Mouse (Mus musculus) ES-CJ7 (cell line): ENCODE measurements at regions not wholly inside any gene's neighbourhood (a gene's known extent, or its start where the extent isn't known, plus 50 kb on each side); places are given as distances from the start of the nearest gene placed in this dataset.

Source experiments
- DNase-seq: peaks from one replicate; pipeline ENCODE4 v3.0.0; 2011; ENCODE audit warnings: low read depth, low spot score

DNA sequence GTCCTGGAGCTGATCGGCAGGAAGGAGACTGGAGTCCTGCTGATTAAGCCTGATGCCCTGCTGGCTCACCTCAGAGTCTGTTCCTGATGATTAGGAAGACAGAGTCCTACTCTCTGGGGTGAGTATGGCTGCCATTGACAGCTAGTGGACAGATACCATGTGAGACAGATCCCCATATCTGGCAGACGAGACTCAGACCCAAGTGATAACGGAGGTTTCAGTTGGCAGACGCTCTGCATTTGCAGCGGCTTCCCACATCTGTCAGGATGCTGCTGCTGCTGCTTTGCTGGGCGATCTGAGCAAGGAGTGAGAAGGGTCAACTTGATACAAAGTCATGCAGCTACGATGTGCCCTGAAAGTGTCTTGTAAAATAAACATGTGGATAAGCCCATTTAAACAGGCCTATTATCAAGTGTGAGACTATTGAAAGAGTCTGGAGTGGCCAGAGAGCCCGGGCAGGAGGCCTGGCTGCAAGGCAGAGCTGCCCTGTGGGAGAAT lies 98.1 kb upstream of the Cops8 start:
- no peak for DNase-seq

- no peak for DNase-seq
These were observed 97.2 kb upstream of the Cops8 start for GRCm38 (mm10) chr1:90505599-90505998.

DNA sequence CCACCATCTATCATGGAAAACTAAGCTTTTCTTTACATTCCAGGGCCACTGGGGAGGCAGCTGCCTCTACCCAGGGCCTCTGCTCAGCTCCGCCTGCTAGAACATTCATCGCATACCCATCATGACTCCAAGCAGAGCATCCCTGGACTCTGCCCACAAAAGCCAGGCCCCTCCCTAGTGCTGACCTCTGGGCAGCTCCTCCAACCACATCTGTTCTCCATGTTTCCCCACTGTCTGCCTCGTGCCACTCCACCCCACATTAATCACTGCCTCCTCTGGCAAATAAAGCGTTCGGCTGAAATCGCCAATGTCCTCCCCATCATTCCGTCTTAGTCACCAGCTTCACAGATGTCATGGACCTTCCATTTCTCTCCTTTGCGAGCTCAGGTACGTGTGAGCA lies 96.2 kb upstream of the Cops8 start:
- DNase-seq, result no peak

DNA sequence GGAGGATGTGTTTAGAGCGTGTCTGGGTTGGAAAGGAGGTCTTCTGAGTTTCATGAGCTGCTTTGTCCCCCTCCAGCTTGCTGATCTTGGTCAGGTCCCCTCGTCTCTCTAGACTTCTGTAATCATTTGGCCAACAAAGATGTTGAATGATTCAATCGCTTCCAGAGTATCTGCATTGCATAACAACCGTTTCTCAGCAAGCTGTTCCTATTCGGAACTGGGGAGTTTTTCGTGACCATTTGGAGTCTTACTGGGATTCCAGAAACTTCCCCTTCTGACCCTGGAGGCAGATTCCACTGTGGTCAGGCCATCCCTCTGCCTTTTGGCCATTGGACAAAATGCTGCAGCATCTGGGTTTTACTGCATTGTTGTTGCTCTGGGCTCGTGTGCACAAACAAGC lies 93.4 kb upstream of the Cops8 start:
- no peak for DNase-seq

DNA sequence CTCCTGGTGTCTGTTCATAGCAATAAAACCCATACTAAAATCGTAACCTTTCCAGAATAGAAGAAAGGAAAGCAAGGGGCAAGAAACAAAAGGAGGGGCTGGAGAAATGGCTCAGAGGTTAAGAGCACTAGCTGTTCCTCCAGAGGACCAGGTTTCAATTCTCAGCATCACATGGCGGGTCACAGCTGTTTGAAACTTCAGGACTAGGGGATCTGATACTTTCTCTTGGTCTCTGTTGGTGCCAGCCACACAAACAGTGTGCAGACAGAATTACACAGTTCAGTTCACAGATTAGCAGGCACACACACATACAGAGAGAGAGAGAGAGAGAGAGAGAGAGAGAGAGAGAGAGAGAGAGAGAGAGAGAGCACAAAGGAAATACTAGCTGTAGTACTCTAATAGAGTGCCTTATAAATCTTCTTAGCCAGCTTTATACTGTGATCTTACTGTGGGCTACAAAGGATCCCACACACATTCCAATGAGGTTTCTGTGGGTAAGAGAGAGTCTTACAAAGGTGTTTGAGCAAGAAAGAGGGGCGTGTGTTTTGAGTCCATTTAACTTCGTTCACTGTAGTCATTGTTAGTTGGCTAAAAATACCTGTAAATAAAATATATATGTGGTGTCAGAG lies 89.2 kb upstream of the Cops8 start:
- no peak for DNase-seq

DNA sequence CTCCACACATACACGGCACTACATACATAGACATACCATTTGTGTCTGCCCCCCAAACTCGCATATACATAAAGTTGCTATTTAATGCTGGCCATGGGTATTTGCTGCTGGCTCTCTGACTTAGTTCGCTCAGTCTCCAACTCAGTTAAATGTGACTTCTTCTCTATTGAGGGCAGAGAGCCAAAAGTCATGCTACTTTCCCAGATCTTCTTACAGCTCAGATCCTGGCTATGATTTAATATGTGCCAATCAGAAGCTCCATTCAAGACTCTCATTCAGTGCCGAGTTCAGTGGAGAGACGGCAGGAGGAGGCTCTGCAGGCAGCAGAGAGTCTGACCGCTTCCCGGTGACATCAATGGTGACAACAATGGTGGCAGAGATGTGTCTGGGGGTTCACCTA lies 88.6 kb upstream of the Cops8 start:
- no peak for DNase-seq

GRCm38 (mm10) chr1:90518584-90519265 lies 84.1 kb upstream of the Cops8 start:
- DNase-seq, result peak; percentile 44

DNA sequence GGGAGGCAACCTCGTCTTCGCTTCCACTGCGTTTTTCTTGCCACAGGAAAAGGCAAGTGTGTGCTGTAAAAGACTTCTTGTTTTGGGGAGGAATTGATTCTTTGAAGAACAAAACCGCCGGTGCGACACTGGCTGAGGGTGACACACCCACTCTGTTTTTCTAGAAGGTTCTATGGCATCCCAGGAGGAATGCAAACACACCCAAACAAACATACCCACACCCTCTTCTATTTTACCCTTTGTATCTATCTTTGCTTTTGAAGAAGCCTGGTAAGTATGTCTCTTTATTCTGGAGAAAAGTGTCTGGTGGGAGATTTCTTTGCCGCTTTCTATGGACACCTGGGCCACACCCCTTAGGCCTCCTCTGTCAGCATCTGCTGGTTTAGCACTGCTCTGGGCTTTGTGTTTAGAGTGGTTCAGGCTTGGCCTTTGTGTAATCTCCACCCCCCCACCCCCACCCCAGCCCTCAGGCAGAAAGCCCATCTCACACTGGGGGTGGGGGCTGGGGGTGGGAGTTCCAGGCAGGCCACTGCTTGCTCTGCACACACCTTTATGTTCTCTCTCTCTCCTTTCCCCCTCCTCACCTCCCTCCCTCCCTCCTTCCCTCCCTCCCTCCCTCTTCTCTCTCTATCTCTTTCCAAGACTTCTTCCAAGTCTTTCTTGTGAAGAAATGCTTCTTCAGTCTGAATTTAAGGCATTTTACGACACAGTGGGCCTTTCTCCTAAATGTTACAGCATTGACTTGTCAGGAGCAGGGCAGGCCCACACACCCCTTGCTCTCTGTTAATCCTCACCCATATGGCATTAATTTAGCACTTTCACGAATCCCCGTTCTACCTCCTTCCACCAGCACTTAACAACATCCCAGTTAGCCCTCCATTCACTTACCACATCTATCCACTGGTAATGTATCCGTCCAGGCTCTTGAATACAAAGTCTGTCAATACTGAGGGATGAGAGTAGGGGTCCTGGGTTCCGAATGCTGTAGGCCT lies 83.2 kb upstream of the Cops8 start:
- DNase-seq, result peak; percentile 80

GRCm38 (mm10) chr1:90522294-90522693 lies 80.5 kb upstream of the Cops8 start:
- DNase-seq, result no peak

DNA sequence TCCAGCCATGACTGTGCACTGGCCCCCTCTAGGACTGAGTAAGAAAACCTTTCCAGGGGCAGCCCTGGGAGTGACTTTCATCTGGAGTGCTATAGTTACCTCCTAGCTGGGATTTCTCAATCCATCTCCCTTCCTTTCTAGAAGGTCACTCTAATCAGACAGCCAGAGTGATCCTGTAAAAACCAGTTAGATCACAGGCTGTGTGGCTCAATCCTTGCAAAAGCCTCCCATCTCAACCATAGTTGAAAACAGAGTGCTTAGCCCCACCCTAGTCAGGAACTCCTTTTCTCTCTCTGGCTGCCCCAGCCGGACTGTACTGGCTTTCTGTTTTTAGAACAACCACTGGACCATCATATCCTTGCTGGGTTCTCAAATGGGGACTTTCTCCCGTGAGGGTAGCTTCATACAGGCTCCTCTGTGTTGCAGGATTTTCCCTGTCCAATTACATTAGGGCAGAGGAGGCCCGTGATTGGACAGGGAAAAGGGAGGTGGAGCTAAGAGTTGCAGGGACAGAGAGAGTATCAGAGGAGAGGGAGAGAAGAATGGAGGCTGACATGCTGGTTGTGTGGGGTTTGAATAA lies 78.0 kb upstream of the Cops8 start:
- DNase-seq, result peak; percentile 72

DNA sequence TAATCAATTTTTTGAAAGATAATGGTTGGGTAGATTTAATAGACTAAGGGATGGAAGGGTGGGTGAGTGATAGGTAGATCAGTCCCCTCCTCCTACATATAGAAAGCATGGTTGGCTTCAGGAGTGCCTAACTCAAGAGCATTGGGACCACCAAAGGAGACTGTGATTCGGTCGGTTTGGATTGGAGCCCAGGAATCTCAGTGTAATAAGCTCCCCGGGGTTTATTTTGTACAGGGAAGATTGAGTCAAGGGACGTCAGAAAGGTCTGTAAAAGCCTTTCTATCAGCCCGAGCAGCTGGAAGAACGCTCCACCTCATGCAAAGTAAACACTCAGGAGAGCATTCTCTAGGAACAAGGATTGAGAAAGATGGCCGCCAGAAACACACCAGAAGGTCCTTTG lies 76.5 kb upstream of the Cops8 start:
- DNase-seq, result no peak

DNA sequence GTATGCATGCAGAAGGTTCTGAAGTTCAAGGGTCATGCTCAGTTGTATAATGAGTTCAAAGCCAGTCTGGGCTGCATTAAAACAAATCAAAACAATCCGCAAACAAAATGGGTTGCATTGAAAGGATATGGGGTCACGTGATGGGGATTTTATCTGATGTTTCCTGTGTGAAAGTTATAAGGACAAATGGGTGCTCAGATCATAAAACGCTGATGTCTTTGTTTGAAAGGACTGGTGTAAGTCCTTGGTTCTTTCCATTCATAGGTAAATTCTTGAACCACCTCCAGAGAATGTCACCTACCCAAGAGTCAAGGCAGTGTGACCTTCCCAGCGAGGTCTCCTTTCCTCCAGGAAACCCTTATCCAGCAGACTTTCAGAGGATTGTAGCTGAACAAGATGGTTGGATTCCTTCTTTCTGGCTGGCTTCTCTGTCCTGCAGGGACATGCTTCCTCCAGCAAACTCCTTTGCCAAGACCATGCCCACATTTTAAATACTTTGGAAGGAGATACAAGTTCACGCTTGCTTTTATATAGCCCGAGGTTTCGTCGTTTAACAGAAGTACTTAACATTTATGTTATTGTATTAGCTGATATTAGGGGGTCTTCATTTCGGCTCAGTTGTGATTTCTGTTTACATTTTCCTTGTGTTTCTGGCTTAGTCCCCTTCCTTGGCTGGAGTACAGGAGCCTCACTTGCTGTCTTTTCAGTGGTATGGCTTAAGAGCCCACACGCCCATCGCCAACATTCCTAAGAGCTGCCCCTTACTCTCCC lies 74.6 kb upstream of the Cops8 start:
- peak; percentile 80 for DNase-seq

GRCm38 (mm10) chr1:90533481-90533880 lies 69.3 kb upstream of the Cops8 start:
- DNase-seq, result no peak

- DNase-seq, result no peak
These were observed 66.7 kb upstream of the Cops8 start for GRCm38 (mm10) chr1:90536105-90536504.

DNA sequence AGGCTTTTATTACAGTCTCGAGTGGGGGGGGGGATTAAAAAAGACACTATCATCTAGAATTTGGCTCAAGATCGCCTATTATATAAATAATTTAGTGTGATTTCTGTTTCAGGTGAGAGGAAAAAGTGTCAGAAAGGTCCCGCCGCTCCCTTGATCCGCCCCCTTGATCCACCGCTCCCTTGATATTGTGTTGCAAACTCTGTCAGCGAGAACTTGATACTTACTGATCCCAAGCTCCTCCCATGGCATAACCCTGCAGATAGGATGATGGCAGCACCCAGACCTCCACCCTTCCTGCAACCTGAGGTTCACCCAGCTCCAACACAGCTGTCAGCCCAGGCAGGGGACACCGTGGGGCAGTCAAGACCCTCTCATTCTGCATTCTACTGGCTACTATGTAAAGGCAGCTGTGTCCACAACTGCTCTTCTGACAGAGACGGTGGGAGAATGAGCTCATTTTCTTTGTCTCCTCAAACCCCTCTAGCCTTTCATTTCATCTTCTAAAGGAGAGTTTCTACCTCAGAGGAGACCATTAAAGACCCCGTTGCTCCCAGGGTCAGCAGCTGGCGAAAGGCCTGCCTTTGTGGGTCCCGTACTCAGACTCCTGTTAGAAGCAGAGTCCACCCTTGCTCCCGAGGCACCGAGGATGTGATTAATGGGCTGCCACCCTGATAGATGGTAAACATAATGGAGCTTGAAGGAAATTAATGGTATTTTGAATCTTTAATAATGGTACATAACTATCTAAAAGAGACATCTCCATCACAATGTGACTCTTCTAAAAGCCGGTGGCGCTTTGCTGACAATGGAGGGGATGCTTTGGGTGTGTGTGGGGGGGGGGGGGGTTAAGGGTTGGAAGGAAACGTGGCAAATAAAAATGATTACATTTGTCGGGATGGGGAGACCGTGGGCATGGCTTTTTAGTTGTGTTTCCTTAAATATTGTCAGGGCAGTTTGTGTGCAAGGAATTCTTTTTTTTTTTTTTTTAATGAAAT lies 58.7 kb upstream of the Cops8 start:
- DNase-seq, result peak; percentile 63

GRCm38 (mm10) chr1:90544821-90545536 lies 57.8 kb upstream of the Cops8 start:
- DNase-seq, result no peak

GRCm38 (mm10) chr1:90552644-90553043 lies 50.1 kb upstream of the Cops8 start:
- no peak for DNase-seq
